Comparison of ENCODE assay signal across 8 mouse cellular contexts in the genomic region with DNA sequence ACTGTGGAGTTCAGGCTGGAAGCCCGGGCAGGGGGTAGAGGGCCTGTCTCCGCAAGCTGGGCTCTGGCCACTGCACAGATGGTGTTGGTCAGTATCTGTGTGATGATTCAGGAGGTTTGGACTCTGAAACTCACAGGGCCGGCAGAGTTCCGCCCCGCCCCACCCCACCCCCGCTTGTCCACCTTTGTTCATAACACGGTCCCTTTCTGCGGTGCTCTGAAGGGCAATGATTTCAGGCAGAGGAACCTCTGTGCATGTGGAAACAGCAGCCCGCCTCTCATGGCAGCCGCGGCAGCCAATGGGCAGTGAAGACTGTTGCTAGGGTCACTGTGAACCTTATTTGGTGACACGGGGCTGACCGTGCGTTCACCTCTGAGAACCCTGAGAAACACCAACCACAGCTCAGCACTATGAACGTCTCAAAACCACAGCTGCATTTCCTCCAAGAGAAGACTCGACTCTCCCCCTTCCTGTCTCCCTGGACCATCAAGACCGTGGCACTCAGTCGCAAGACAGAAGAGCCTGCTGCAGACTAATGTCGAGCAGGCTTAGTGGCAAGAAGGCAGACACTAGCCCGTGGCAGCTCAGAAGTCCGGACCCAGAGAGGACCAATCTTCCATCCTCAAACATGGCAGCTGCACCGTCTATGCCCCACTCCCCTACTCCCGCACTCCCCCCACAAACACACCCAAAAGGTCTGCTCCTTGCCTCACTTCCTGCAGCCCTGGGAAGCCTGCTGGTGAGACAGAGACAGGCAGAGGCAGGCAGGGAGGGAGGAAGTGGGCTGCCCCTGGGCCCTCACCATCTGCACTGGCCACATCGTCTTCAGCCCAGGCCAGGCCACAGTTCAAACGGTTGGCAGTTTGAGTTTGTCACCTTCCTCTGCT. TPM values are rescaled to one million over a fixed set of nuclear protein-coding genes. Genes with fewer than 3 reads are reported as not detected.
DNase-seq lines count a peak whose midpoint lies in the region; ATAC-seq and TF ChIP-seq lines count a peak whose summit lies in the region.

No protein-coding gene starts in this region.

- no peak overlapping the region for H3K4me3 ChIP-seq in intestine, embryonic 14.5 days (ENCODE audit: low read depth, low read length)
- H3K4me3 ChIP-seq in liver, postnatal 0 days (ENCODE audit: low read depth, low read length), result peak overlapping the region; percentile 6; the same call in 1 of the 2 replicates
- H3K4me3 ChIP-seq in spleen, adult 2 months (ENCODE audit: extremely low read depth, insufficient read depth, insufficient read length), result peak overlapping the region; percentile 35; the same call in 1 of the 2 replicates
- H3K4me3 ChIP-seq in forebrain, embryonic 13.5 days, result no peak overlapping the region

- H3K9me3 ChIP-seq in intestine, embryonic 14.5 days (ENCODE audit: control insufficient read depth, low read length), result no peaks in the 10 kb centered on the region
- no peaks in the 10 kb centered on the region for H3K9me3 ChIP-seq in liver, postnatal 0 days (ENCODE audit: low read length)
- no peaks in the 10 kb centered on the region for H3K9me3 ChIP-seq in forebrain, embryonic 13.5 days (replicated peaks)

- H3K27me3 ChIP-seq in intestine, embryonic 14.5 days (replicated peaks; ENCODE audit: control insufficient read depth, insufficient read depth, low read length), result no peaks in the 10 kb centered on the region
- H3K27me3 ChIP-seq in liver, postnatal 0 days (ENCODE audit: insufficient read depth, low read length), result no peaks in the 10 kb centered on the region
- H3K27me3 ChIP-seq in spleen, adult 2 months (ENCODE audit: control insufficient read depth, insufficient read depth, low read length), result no peaks in the 10 kb centered on the region
- no peaks in the 10 kb centered on the region for H3K27me3 ChIP-seq in forebrain, embryonic 13.5 days

- peak overlapping the region; percentile 79 for H3K27ac ChIP-seq in intestine, embryonic 14.5 days (ENCODE audit: low read depth)
- H3K27ac ChIP-seq in liver, postnatal 0 days (ENCODE audit: low read depth), result peak overlapping the region; percentile 98
- H3K27ac ChIP-seq in spleen, adult 2 months (ENCODE audit: insufficient read depth, low read length), result peak overlapping the region; percentile 87
- no peak overlapping the region for H3K27ac ChIP-seq in forebrain, embryonic 13.5 days

- no peak overlapping the region for H3K9ac ChIP-seq in intestine, embryonic 14.5 days (ENCODE audit: low read length)
- H3K9ac ChIP-seq in liver, postnatal 0 days (replicated peaks), result peak overlapping the region; percentile 27
- H3K9ac ChIP-seq in forebrain, embryonic 13.5 days, result no peak overlapping the region

- peak; percentile 17; the same call in 1 of the 2 replicates for TF ChIP-seq EP300 in liver, postnatal 0 days (IDR thresholded peaks at IDR 0.05; ENCODE audit: low read depth)

- peak; percentile 19; the same call in 1 of the 2 replicates for ATAC-seq in intestine, embryonic 14.5 days (replicated peaks; ENCODE audit: low FRiP score, low TSS enrichment, low read depth)
- ATAC-seq in liver, postnatal 0 days, result peak; percentile 86
- ATAC-seq in forebrain, embryonic 13.5 days, result no peak

- H3K4me1 ChIP-seq in intestine, embryonic 14.5 days (replicated peaks; ENCODE audit: control insufficient read depth, insufficient read depth, low read length), result peaks cover 39% of the 10 kb centered on the region
- peaks cover 49% of the 10 kb centered on the region for H3K4me1 ChIP-seq in liver, postnatal 0 days (ENCODE audit: insufficient read depth)
- H3K4me1 ChIP-seq in spleen, adult 2 months (ENCODE audit: control insufficient read depth, insufficient read depth, insufficient read length), result peaks cover 24% of the 10 kb centered on the region; the same call in 1 of the 2 replicates
- no peaks in the 10 kb centered on the region for H3K4me1 ChIP-seq in forebrain, embryonic 13.5 days

- TF ChIP-seq CTCF in liver, postnatal 0 days (IDR thresholded peaks at IDR 0.05; ENCODE audit: low read depth), result peak; percentile 44
- TF ChIP-seq CTCF in spleen, adult 2 months (IDR thresholded peaks at IDR 0.05; ENCODE audit: extremely low read depth, insufficient read depth, insufficient read length, insufficient replicate concordance), result peak; percentile 24; the same call in 1 of the 2 replicates

- H3K36me3 ChIP-seq in intestine, embryonic 14.5 days (ENCODE audit: control insufficient read depth, insufficient read depth, low read length), result no peaks in the 10 kb centered on the region
- H3K36me3 ChIP-seq in liver, postnatal 0 days (replicated peaks; ENCODE audit: insufficient read depth, low read length), result no peaks in the 10 kb centered on the region
- H3K36me3 ChIP-seq in spleen, adult 2 months (ENCODE audit: control insufficient read depth, insufficient read depth, low read length), result no peaks in the 10 kb centered on the region
- H3K36me3 ChIP-seq in forebrain, embryonic 13.5 days (ENCODE audit: poor library complexity, severe bottlenecking), result no peaks in the 10 kb centered on the region

- DNase-seq in layer of hippocampus, adult 9-11 months, result peak; percentile 60
- no peak for DNase-seq in layer of hippocampus, adult 18-20 months (ENCODE audit: low spot score in 2 of 2)
- peak; percentile 38 to 61 for DNase-seq in cerebellum, postnatal 25 days
- peak; percentile 62 for DNase-seq in intestine, embryonic 14.5 days (ENCODE audit: low spot score)
- peak; percentile 80 for DNase-seq in liver, postnatal 0 days
- DNase-seq in spleen, adult 2 months (ENCODE audit: low read depth in 1 of 2, low spot score in 2 of 2), result peak; percentile 60 to 69
- no peak for DNase-seq in adrenal gland, postnatal 4 days (ENCODE audit: low spot score in 2 of 2)

- no peak; the same call in 1 of the 2 replicates for TF ChIP-seq POLR2A in spleen, adult 2 months (IDR thresholded peaks at IDR 0.05; ENCODE audit: low read depth, low read length)

- 39% methylated on average over 25 of the region's 25 CpGs for WGBS in intestine, embryonic 14.5 days
- WGBS in liver, postnatal 0 days (ENCODE audit: insufficient replicate concordance), result 5% methylated on average over 25 of the region's 25 CpGs
- 5% methylated on average over 25 of the region's 25 CpGs for WGBS in spleen, adult 2 months
- WGBS in forebrain, embryonic 13.5 days, result 79% methylated on average over 25 of the region's 25 CpGs

- H3K4me2 ChIP-seq in intestine, embryonic 14.5 days (ENCODE audit: low read length), result peak overlapping the region; percentile 22; the same call in 1 of the 2 replicates
- peak overlapping the region; percentile 61 for H3K4me2 ChIP-seq in liver, postnatal 0 days (ENCODE audit: low read depth, low read length)
- no peak overlapping the region for H3K4me2 ChIP-seq in forebrain, embryonic 13.5 days

RNA-seq across cellular contexts. Expression of a gene that starts 21.9 kb away (rescaled TPM):
- 1 to 10 TPM in 1 of 2 experiments, under 1 TPM in 1; 0.99 to 1.9 TPM for total RNA-seq in layer of hippocampus, adult 18-20 months (2021)
- 0.60 and 0.68 TPM in 2 replicates for polyA plus RNA-seq in intestine, embryonic 14.5 days (2014; fragmentation: Nextera tagmentation; extraction: Ambion mirVana)
- 0.12 and 0.23 TPM in 2 replicates for polyA plus RNA-seq in liver, postnatal 0 days (2015; fragmentation: Nextera tagmentation; extraction: Ambion mirVana)
- 1.2 TPM in 2 replicates for polyA plus RNA-seq in spleen, adult 2 months (2012; rRNA removed)
- not detected in 2 replicates for polyA plus RNA-seq in forebrain, embryonic 13.5 days (2015; fragmentation: Nextera tagmentation; extraction: Ambion mirVana)
- total RNA-seq in adrenal gland, postnatal 4 days (2021), result 1 to 10 TPM in 1 of 2 experiments, under 1 TPM in 1; 0.82 to 1.1 TPM

RNA-seq across cellular contexts. Expression of a gene that starts 25.1 kb away (rescaled TPM):
- total RNA-seq in layer of hippocampus, adult 18-20 months (2021), result 10 to 100 TPM in 1 of 2 experiments, 1 to 10 TPM in 1; 9.4 to 11.6 TPM
- polyA plus RNA-seq in intestine, embryonic 14.5 days (2014; fragmentation: Nextera tagmentation; extraction: Ambion mirVana), result 34.3 and 35.5 TPM in 2 replicates
- 22.0 and 24.5 TPM in 2 replicates for polyA plus RNA-seq in liver, postnatal 0 days (2015; fragmentation: Nextera tagmentation; extraction: Ambion mirVana)
- polyA plus RNA-seq in spleen, adult 2 months (2012; rRNA removed), result 111 and 222 TPM in 2 replicates
- polyA plus RNA-seq in forebrain, embryonic 13.5 days (2015; fragmentation: Nextera tagmentation; extraction: Ambion mirVana), result 2.6 and 2.7 TPM in 2 replicates
- total RNA-seq in adrenal gland, postnatal 4 days (2021), result 10 to 100 TPM; 33.6 to 40.2 TPM

Comparison
In these comparisons a context has a peak if more than half of its experiments do, and no peak if none do; other contexts are left out.
1. DNase-seq: peak in layer of hippocampus, adult 9-11 months (single experiment), cerebellum, postnatal 25 days (2 of 2), intestine, embryonic 14.5 days (single experiment), liver, postnatal 0 days (single experiment) and spleen, adult 2 months (2 of 2); none in layer of hippocampus, adult 18-20 months (0 of 2) and adrenal gland, postnatal 4 days (0 of 2).
2. H3K4me3 ChIP-seq: peak in liver, postnatal 0 days (single experiment) and spleen, adult 2 months (single experiment); none in intestine, embryonic 14.5 days (single experiment) and forebrain, embryonic 13.5 days (single experiment).